In genomic region chr9:103707000-103707790, GRCm38 (mm10) we compare ENCODE assay signal across 29 mouse cellular contexts. TPM values are rescaled to one million over a fixed set of nuclear protein-coding genes. Genes with fewer than 3 reads are reported as not detected.
DNase-seq lines count a peak whose midpoint lies in the region; ATAC-seq and TF ChIP-seq lines count a peak whose summit lies in the region.
"Had no signal": no experiment of that assay in that cellular context is flagged by ENCODE, and none has a peak within 500 bp of the region (broad histone marks: within the 10 kb centered on the region; RNA-seq: fewer than 3 reads in every experiment).

No protein-coding gene starts in this region.

- peaks cover 33% of the 10 kb centered on the region for H3K4me1 ChIP-seq in heart, embryonic 11.5 days (ENCODE audit: control insufficient read depth, insufficient read depth, low read length)
- H3K4me1 ChIP-seq in heart, embryonic 16.5 days (ENCODE audit: control insufficient read depth, insufficient read depth, low read length) = peaks cover 34% of the 10 kb centered on the region
- H3K4me1 ChIP-seq in lung, embryonic 14.5 days (ENCODE audit: insufficient read depth) = peaks cover 4% of the 10 kb centered on the region; the same call in 1 of the 2 replicates
- no peaks in the 10 kb centered on the region; the same call in 1 of the 2 replicates for H3K4me1 ChIP-seq in lung, postnatal 0 days (ENCODE audit: insufficient read depth, low read depth, low read length)
- H3K4me1 ChIP-seq: midbrain, embryonic 15.5 days had no signal

- no peak for TF ChIP-seq EP300 in lung, postnatal 0 days (IDR thresholded peaks at IDR 0.05)

- no peaks in the 10 kb centered on the region for H3K36me3 ChIP-seq in heart, embryonic 11.5 days (ENCODE audit: control insufficient read depth, insufficient read depth, low read length)
- 0 out of 2 replicates have a peak, but pooled peaks cover 2% of the 10 kb centered on the region for H3K36me3 ChIP-seq in heart, embryonic 16.5 days (ENCODE audit: control insufficient read depth, insufficient read depth)
- H3K36me3 ChIP-seq in lung, embryonic 14.5 days (ENCODE audit: insufficient read depth) = no peaks in the 10 kb centered on the region
- no peaks in the 10 kb centered on the region for H3K36me3 ChIP-seq in lung, postnatal 0 days (ENCODE audit: insufficient read depth, low read length)
- H3K36me3 ChIP-seq: embryonic facial prominence, embryonic 13.5 days; kidney, embryonic 15.5 days; midbrain, embryonic 15.5 days had no signal

- H3K9me3 ChIP-seq in heart, embryonic 11.5 days (replicated peaks; ENCODE audit: control insufficient read depth, low read length) = no peaks in the 10 kb centered on the region
- no peaks in the 10 kb centered on the region; the same call in 1 of the 2 replicates for H3K9me3 ChIP-seq in heart, embryonic 16.5 days (replicated peaks; ENCODE audit: control insufficient read depth, low read length)
- no peaks in the 10 kb centered on the region for H3K9me3 ChIP-seq in lung, embryonic 14.5 days (ENCODE audit: low read depth, low read length)
- H3K9me3 ChIP-seq in lung, postnatal 0 days (ENCODE audit: low read length) = no peaks in the 10 kb centered on the region
- H3K9me3 ChIP-seq: embryonic facial prominence, embryonic 13.5 days; forebrain, embryonic 10.5 days; kidney, embryonic 15.5 days; midbrain, embryonic 15.5 days had no signal

- H3K4me2 ChIP-seq in heart, embryonic 11.5 days = no peak overlapping the region; the same call in 1 of the 2 replicates
- H3K4me2 ChIP-seq in heart, embryonic 16.5 days (ENCODE audit: low read depth, low read length) = no peak overlapping the region
- H3K4me2 ChIP-seq in lung, embryonic 14.5 days = no peak overlapping the region
- no peak overlapping the region for H3K4me2 ChIP-seq in lung, postnatal 0 days (replicated peaks; ENCODE audit: low read depth, low read length)
- H3K4me2 ChIP-seq: embryonic facial prominence, embryonic 13.5 days; kidney, embryonic 15.5 days; midbrain, embryonic 15.5 days had no signal

- DNase-seq in heart, postnatal 10 days = no peak
- DNase-seq in heart, postnatal 14 days = no peak
- DNase-seq in lung, embryonic 14.5 days = peak; percentile 19
- peak; percentile 32 for DNase-seq in lung, postnatal 0 days (ENCODE audit: low spot score)
- no peak for DNase-seq in spleen, postnatal 14 days (ENCODE audit: low spot score in 2 of 2)
- no peak for DNase-seq in cerebellum, postnatal 4 days (ENCODE audit: low spot score in 2 of 2)
- DNase-seq: adrenal gland, postnatal 10 days; cerebellum, adult 9-10 months; cerebellum, postnatal 36 days; kidney, adult 18-20 months; kidney, postnatal 25 days; liver; right cerebral cortex, adult 18-20 months; spleen, adult 18-20 months; thymus, adult 18-20 months; thymus, postnatal 25 days had no signal

- H3K27ac ChIP-seq in heart, embryonic 11.5 days (ENCODE audit: low read depth, low read length) = peak overlapping the region; percentile 37
- H3K27ac ChIP-seq in heart, embryonic 16.5 days (ENCODE audit: low read length) = peak overlapping the region; percentile 16; the same call in 1 of the 2 replicates
- H3K27ac ChIP-seq in lung, embryonic 14.5 days (ENCODE audit: low read depth) = no peak overlapping the region; the same call in 1 of the 2 replicates
- H3K27ac ChIP-seq in lung, postnatal 0 days (ENCODE audit: low read length) = no peak overlapping the region
- H3K27ac ChIP-seq: embryonic facial prominence, embryonic 13.5 days; forebrain, embryonic 10.5 days; kidney, embryonic 15.5 days; liver, embryonic 14.5 days; midbrain, embryonic 15.5 days; stomach, postnatal 0 days had no signal

- ATAC-seq in heart, embryonic 11.5 days (replicated peaks; ENCODE audit: insufficient number of reproducible peaks, low FRiP score, low TSS enrichment) = no peak
- no peak; the same call in 1 of the 2 replicates for ATAC-seq in heart, embryonic 16.5 days (replicated peaks; ENCODE audit: extremely low read depth, insufficient read depth, low FRiP score)
- no peak; the same call in 1 of the 2 replicates for ATAC-seq in lung, embryonic 14.5 days (ENCODE audit: insufficient read depth)
- ATAC-seq in lung, postnatal 0 days = peak; percentile 34; the same call in 1 of the 2 replicates
- ATAC-seq: forebrain, embryonic 16.5 days; hindbrain, embryonic 16.5 days; midbrain, embryonic 15.5 days; Patski had no signal

- no peak for TF ChIP-seq CTCF in lung, embryonic 14.5 days (IDR thresholded peaks at IDR 0.05; ENCODE audit: low read depth)
- no peak for TF ChIP-seq CTCF in lung, postnatal 0 days (IDR thresholded peaks at IDR 0.05)

- H3K27me3 ChIP-seq in heart, embryonic 11.5 days (ENCODE audit: control insufficient read depth, insufficient read depth, low read length) = no peaks in the 10 kb centered on the region
- no peaks in the 10 kb centered on the region for H3K27me3 ChIP-seq in heart, embryonic 16.5 days (ENCODE audit: control insufficient read depth, insufficient read depth, low read length)
- H3K27me3 ChIP-seq in lung, embryonic 14.5 days (ENCODE audit: insufficient read depth, low read length) = no peaks in the 10 kb centered on the region
- no peaks in the 10 kb centered on the region for H3K27me3 ChIP-seq in lung, postnatal 0 days (replicated peaks; ENCODE audit: insufficient read depth, low read length)
- H3K27me3 ChIP-seq: embryonic facial prominence, embryonic 13.5 days; kidney, embryonic 15.5 days; midbrain, embryonic 15.5 days had no signal

- H3K4me3 ChIP-seq in heart, embryonic 11.5 days (ENCODE audit: low read depth, low read length) = no peak overlapping the region
- no peak overlapping the region for H3K4me3 ChIP-seq in heart, embryonic 16.5 days (ENCODE audit: low read length)
- no peak overlapping the region for H3K4me3 ChIP-seq in lung, embryonic 14.5 days (ENCODE audit: low read depth, low read length)
- no peak overlapping the region for H3K4me3 ChIP-seq in lung, postnatal 0 days (ENCODE audit: low read depth, low read length)
- H3K4me3 ChIP-seq: embryonic facial prominence, embryonic 13.5 days; forebrain, embryonic 10.5 days; kidney, embryonic 15.5 days; midbrain, embryonic 15.5 days had no signal

- 60% methylated on average over 8 of the region's 8 CpGs for WGBS in heart, embryonic 11.5 days (ENCODE audit: insufficient replicate concordance)
- 39% methylated on average over 8 of the region's 8 CpGs for WGBS in heart, embryonic 16.5 days
- WGBS in lung, embryonic 14.5 days = 49% methylated on average over 8 of the region's 8 CpGs
- WGBS in lung, postnatal 0 days = 44% methylated on average over 8 of the region's 8 CpGs

- intact Hi-C loops in heart, postnatal 10 days (cut with DNase I) = no loop called here
- intact Hi-C loops in heart, postnatal 14 days (cut with DNase I) = no loop called here

- H3K9ac ChIP-seq in heart, embryonic 11.5 days (ENCODE audit: low read depth, low read length) = no peak overlapping the region
- H3K9ac ChIP-seq in heart, embryonic 16.5 days (ENCODE audit: low read length) = no peak overlapping the region
- no peak overlapping the region for H3K9ac ChIP-seq in lung, embryonic 14.5 days
- no peak overlapping the region for H3K9ac ChIP-seq in lung, postnatal 0 days (replicated peaks; ENCODE audit: low read depth)
- H3K9ac ChIP-seq: embryonic facial prominence, embryonic 13.5 days; kidney, embryonic 15.5 days; liver, embryonic 14.5 days; midbrain, embryonic 15.5 days had no signal

RNA-seq across cellular contexts. Expression of gene Tmem108, which starts 54.4 kb away (rescaled TPM):
- polyA plus RNA-seq in heart, embryonic 11.5 days (2014; fragmentation: Nextera tagmentation; extraction: Ambion mirVana) = 107 and 108 TPM in 2 replicates
- 1 to 10 TPM; 7.9 to 9.6 TPM for total RNA-seq in heart, postnatal 10 days (2021)
- polyA plus RNA-seq in heart, embryonic 16.5 days (2015; fragmentation: Nextera tagmentation; extraction: Ambion mirVana) = 38.9 and 44.8 TPM in 2 replicates
- 1 to 10 TPM; 5.4 to 5.7 TPM for total RNA-seq in heart, postnatal 14 days (2021)
- polyA plus RNA-seq in lung, embryonic 14.5 days (2014; fragmentation: Nextera tagmentation; extraction: Ambion mirVana) = 14.8 and 16.0 TPM in 2 replicates
- polyA plus RNA-seq in lung, postnatal 0 days (2015; fragmentation: Nextera tagmentation; extraction: Ambion mirVana) = 7.3 and 9.3 TPM in 2 replicates
- total RNA-seq: gastrocnemius, adult 8-10 months; MEL had no signal
- polyA plus RNA-seq: Patski had no signal

Comparison
In these comparisons a context has a peak if more than half of its experiments do, and no peak if none do; other contexts are left out.
1. H3K27ac ChIP-seq: peak in heart, embryonic 11.5 days (single experiment) and heart, embryonic 16.5 days (single experiment); none in lung, embryonic 14.5 days (single experiment) and lung, postnatal 0 days (single experiment).
2. DNase-seq: peak in lung, embryonic 14.5 days (single experiment) and lung, postnatal 0 days (single experiment); none in heart, postnatal 10 days (0 of 2), heart, postnatal 14 days (0 of 2), spleen, postnatal 14 days (0 of 2) and cerebellum, postnatal 4 days (0 of 2).